Mouse (Mus musculus) liver, embryonic 13.5 days (tissue): Measurements from ENCODE around the gene Gpank1. TPM values are rescaled to one million over a fixed set of nuclear protein-coding genes. Genes with fewer than 3 reads are reported as not detected.

Source experiments
- ATAC-seq: fragments of 200-750 bp; cut with Nextera tagmentation; 2 replicates; pipeline ENCODE4 v1.8.0; 2017; ENCODE audit warnings: low read depth, mild to moderate bottlenecking, moderate number of reproducible peaks, moderate library complexity
- DNase-seq: peaks from one replicate; pipeline ENCODE4 v3.0.0; 2022
- H3K27ac ChIP-seq: fragments of 300-500 bp; sonication (generic); 2 replicates; pipeline ENCODE4 v1.5.1; 2015; ENCODE audit warnings: moderate library complexity, mild to moderate bottlenecking, inconsistent platforms
- H3K27me3 ChIP-seq: fragments of 300-500 bp; sonication (generic); 2 replicates; pipeline ENCODE4 v1.6.1; 2015; ENCODE audit warnings: mild to moderate bottlenecking, inconsistent platforms
- H3K36me3 ChIP-seq: fragments of 300-500 bp; sonication (generic); 2 replicates; pipeline ENCODE4 v1.6.1; 2015; ENCODE audit warnings: mild to moderate bottlenecking, inconsistent platforms
- H3K4me1 ChIP-seq: fragments of 300-500 bp; sonication (generic); replicated peaks from 2 replicates; pipeline ENCODE4 v1.6.1; 2015; ENCODE audit warnings: inconsistent platforms
- H3K4me2 ChIP-seq: fragments of 300-500 bp; sonication (generic); 2 replicates; pipeline ENCODE4 v1.6.1; 2015; ENCODE audit warnings: inconsistent platforms, mild to moderate bottlenecking, moderate library complexity
- H3K4me3 ChIP-seq: fragments of 300-500 bp; sonication (generic); replicated peaks from 2 replicates; pipeline ENCODE4 v1.5.1; 2015; ENCODE audit warnings: mild to moderate bottlenecking, inconsistent platforms
- H3K9ac ChIP-seq: fragments of 300-500 bp; sonication (generic); 2 replicates; pipeline ENCODE4 v1.6.1; 2015; ENCODE audit warnings: mild to moderate bottlenecking, inconsistent platforms
- H3K9me3 ChIP-seq: fragments of 300-500 bp; sonication (generic); replicated peaks from 2 replicates; pipeline ENCODE4 v1.6.1; 2016; ENCODE audit warnings: inconsistent platforms
- WGBS: fragments of 180-500 bp; shearing (Covaris S2); methylation state at CpG from one replicate; pipeline ENCODE4 v1.1.7; 2015; ENCODE audit not compliant: insufficient replicate concordance; 5-methylcytosine and 5-hydroxymethylcytosine counted together
- polyA plus RNA-seq: library from polyadenylated mRNA; unstranded; fragments of >200 nt; fragmentation: Nextera tagmentation; extraction: Ambion mirVana; gene quantifications from 2 replicates; pipeline ENCODE4 v1.2.1, GENCODE M21; 2015

The Gpank1 gene
- polyA plus RNA-seq, 1 experiment from 2014 or later: 14.1 TPM

DNA sequence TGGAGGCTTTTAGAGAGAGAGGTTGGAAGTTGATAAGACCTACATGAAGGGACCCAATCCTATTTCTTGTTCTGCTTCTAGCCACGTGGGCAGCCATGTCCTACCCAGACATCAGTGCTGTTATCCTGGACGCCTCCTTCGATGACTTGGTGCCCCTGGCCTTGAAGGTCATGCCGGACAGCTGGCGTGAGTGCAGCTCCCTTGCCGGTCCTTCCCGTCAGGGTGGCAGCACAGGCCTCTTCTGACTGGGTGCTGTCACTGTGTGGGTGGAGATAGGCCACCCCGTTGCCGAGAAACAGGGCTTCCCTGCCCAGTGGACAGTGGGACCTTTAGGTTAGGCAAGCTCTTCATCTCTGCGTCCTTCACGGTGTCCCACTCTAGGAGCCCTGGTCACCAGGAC, 20.1 kb upstream of the Gpank1 start:
- Histone ChIP-seq H3K4me2 (no peak overlapping the region), H3K36me3 (peaks cover 75% of the 10 kb centered on the region), H3K27ac (peak overlapping the region; percentile 1; the same call in 1 of the 2 replicates), H3K9ac (no peak overlapping the region), H3K4me3 (no peak overlapping the region), H3K4me1 (peaks cover 61% of the 10 kb centered on the region), H3K27me3 (no peaks in the 10 kb centered on the region), H3K9me3 (no peaks in the 10 kb centered on the region)
- 84% methylated on average over 11 of the region's 11 CpGs for WGBS
- ATAC-seq (no peak), DNase-seq (no peak)

DNA sequence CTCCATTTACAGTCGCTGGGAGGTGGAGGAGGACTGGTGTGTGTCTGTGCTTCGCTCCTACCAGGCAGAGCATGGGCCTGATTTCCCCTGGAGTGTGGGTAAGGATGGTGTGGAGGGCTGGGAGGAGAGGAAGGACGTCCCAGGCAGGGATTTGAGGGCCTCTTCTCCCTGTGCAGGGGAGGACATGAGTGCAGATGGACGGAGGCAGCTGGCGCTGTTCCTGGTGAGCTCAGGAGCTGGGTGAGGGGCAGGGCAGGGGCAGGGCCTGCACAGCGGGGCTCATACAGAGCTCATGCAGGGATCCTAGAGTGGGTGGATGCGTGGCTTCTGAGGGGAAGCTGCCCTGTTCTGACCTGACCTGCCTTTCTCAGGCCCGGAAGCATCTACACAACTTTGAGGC, 19.0 kb upstream of the Gpank1 start:
- Histone ChIP-seq H3K4me1 (peaks cover 64% of the 10 kb centered on the region), H3K4me3 (no peak overlapping the region), H3K4me2 (no peak overlapping the region), H3K36me3 (peaks cover 64% of the 10 kb centered on the region), H3K9me3 (no peaks in the 10 kb centered on the region), H3K27me3 (no peaks in the 10 kb centered on the region), H3K9ac (no peak overlapping the region), H3K27ac (peak overlapping the region; percentile 92)
- no peak for DNase-seq
- ATAC-seq: no peak
- 71% methylated on average over 8 of the region's 8 CpGs for WGBS

DNA sequence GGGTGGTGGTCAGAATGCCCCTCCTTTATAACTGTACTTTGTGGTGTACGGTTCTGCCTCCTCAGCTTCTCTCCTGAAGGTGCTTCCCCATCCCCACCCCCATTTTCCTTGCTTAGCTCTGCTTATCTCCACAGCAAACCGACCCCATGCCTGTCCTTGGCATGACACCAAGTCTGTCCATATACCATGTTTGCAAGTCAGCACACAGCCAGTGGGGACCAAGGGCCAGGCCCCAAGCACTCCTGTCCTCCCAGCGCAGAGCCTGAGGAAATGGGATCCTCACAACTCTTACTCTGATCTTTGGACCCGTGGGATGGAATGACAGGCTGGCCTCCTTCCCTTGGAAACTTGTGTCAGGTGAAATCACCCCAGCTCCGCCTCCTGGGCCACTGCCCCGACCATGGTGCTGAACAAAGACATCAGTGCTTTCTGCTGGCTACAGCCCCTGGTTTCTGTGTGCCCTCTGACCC, 18.0 kb upstream of the Gpank1 start:
- ATAC-seq: no peak
- Histone ChIP-seq H3K4me1 (peaks cover 64% of the 10 kb centered on the region), H3K36me3 (peaks cover 56% of the 10 kb centered on the region), H3K27me3 (no peaks in the 10 kb centered on the region), H3K9me3 (no peaks in the 10 kb centered on the region), H3K9ac (peak overlapping the region; percentile 67), H3K4me2 (no peak overlapping the region), H3K27ac (peak overlapping the region; percentile 92), H3K4me3 (no peak overlapping the region)
- 53% methylated on average over 6 of the region's 6 CpGs for WGBS
- no peak for DNase-seq

DNA sequence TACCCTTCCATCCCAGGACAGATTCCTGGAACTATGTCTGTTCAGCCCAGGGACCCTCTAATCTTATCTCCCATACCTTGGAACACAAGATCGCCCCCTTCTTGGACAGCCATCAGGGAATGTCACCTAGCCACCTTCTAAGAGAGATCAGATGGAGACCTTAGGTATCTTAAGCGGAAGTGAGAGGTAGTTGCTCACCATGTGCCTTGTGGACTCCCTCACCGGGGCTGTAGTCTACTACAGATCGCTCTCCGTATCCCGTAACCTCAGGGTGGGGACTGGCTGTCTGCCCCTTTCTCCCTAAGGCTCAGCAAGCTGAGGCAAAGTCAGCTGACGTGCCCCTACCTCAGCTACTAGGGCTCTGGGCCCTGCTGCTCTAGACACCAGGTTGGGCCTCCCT, 17.2 kb upstream of the Gpank1 start:
- Histone ChIP-seq H3K27ac (peak overlapping the region; percentile 92), H3K9ac (peak overlapping the region; percentile 67), H3K9me3 (no peaks in the 10 kb centered on the region), H3K4me2 (peak overlapping the region; percentile 48), H3K4me1 (peaks cover 64% of the 10 kb centered on the region), H3K27me3 (no peaks in the 10 kb centered on the region), H3K36me3 (peaks cover 48% of the 10 kb centered on the region), H3K4me3 (peak overlapping the region; percentile 7)
- DNase-seq (no peak), ATAC-seq (no peak)
- 65% methylated on average over 7 of the region's 7 CpGs for WGBS

DNA sequence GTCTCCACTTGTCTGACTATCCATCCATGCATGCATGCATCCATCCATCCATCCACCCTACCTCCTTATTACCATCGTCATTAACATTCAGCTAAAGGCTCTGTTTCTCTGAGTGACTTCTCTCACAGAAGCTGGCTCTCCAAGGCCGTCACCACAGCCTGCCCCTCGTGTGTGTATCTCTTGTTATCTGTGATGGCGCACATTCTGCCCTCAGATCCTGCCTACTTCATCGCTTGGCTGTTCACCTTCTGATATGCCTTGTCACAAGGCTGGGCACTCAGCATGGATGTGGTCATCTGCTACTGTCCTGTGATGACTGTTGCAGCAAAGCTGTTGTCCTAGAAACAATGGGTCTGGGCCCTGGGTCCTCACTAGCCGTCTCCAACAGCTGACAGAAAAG, 16.5 kb upstream of the Gpank1 start:
- ATAC-seq (peak; percentile 89), DNase-seq (peak; percentile 76)
- peak overlapping the region; percentile 48 for H3K4me2 ChIP-seq
- 20% methylated on average over 6 of the region's 6 CpGs for WGBS
- H3K4me1 ChIP-seq: peaks cover 64% of the 10 kb centered on the region
- peak overlapping the region; percentile 7; the same call in 1 of the 2 replicates for H3K4me3 ChIP-seq
- H3K9me3 ChIP-seq: no peaks in the 10 kb centered on the region
- peak overlapping the region; percentile 92 for H3K27ac ChIP-seq
- H3K27me3 ChIP-seq: no peaks in the 10 kb centered on the region
- H3K36me3 ChIP-seq: peaks cover 41% of the 10 kb centered on the region
- H3K9ac ChIP-seq: peak overlapping the region; percentile 67

DNA sequence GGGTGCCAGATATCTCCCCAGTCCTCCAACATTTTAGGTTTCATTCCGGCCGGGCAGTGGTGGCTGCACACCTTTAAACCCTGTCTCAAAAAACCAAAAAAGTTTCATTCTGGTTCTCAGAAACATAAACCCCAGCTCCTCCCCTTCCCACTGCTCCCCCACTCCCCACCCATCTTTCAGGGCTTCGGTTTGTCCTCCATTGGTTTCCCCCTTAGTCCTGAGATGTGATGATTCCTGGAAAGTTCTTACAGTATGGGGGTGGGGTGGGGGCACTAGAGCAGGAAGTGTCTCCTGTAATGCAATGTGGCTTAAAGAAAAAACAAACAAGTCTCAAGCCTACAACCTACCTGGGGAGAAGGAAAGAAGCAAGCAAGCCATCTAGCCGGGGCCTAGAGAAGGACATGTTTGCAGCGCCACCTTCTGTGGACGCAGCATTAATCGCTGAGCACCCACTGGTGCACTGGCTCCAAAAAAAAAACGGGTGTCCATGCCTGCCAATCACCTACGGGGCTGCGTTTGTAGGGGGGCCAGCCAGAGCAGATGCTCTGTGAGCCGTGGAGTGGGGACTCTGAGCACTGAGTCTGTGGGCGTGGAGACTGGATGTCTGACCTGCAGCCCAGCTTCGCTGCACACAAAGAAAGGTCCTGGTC, 15.4 kb upstream of the Gpank1 start:
- Histone ChIP-seq H3K4me1 (peaks cover 54% of the 10 kb centered on the region), H3K4me2 (peak overlapping the region; percentile 18), H3K36me3 (peaks cover 30% of the 10 kb centered on the region), H3K27me3 (no peaks in the 10 kb centered on the region), H3K9me3 (no peaks in the 10 kb centered on the region), H3K4me3 (no peak overlapping the region), H3K9ac (peak overlapping the region; percentile 67), H3K27ac (peak overlapping the region; percentile 92)
- WGBS: 26% methylated on average over 13 of the region's 13 CpGs
- DNase-seq (peak; percentile 40), ATAC-seq (no peak; the same call in 1 of the 2 replicates)

DNA sequence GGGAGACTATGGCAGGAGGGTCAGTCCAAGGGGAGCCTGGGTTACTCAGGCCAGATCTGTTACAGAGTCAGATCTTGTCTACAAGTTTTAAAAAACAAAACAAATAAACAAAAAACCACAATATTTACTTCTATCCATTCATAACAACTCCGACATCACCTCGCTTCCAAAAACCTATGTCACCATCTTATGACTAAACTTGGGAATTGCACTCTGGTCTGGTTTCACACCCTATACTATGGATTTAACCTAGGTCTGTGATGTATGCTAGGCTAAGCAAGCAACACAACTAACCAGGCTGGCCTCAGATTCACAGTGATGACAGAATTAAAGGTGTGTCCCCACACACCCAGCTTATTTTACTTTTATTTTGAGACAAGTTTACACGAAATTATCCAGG, 14.7 kb upstream of the Gpank1 start:
- ATAC-seq (no peak), DNase-seq (no peak)
- H3K4me2 ChIP-seq: no peak overlapping the region
- H3K4me3 ChIP-seq: no peak overlapping the region
- H3K4me1 ChIP-seq: peaks cover 49% of the 10 kb centered on the region
- no peaks in the 10 kb centered on the region for H3K9me3 ChIP-seq
- H3K27me3 ChIP-seq: no peaks in the 10 kb centered on the region
- WGBS: 53% methylated on average over 3 of the region's 3 CpGs
- no peak overlapping the region for H3K27ac ChIP-seq
- H3K9ac ChIP-seq: peak overlapping the region; percentile 67; the same call in 1 of the 2 replicates
- peaks cover 23% of the 10 kb centered on the region for H3K36me3 ChIP-seq

DNA sequence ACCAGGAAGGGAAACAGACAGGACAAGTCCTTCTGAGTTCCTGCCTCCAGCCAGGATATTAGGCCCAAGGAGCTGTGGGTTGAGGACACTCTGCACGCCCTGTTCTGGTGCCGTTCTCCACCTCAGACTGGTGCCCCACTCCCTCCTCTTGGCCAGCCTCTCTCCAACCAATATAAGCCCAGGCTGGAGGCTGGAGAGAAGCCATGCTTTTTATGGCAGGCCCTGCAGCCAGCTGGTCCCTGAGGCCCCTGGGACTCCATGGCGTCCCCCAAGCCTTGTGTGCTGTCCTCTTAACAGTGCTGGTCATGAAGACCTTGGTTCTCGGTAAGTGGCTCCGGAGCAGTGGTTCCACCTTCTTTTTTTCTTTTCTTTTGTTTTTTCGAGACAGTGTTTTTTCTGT, 13.2 kb upstream of the Gpank1 start, which contains the start of gene Ly6g5c:
Ly6g5c (plus strand) TSS at position 183 of the 400 bp plus-strand sequence.
- Histone ChIP-seq H3K27ac (no peak within 1 kb of the TSS), H3K9ac (no peak within 1 kb of the TSS), H3K4me3 (no peak within 1 kb of the TSS), H3K9me3 (no peaks in the 10 kb centered on the region), H3K4me2 (no peak within 1 kb of the TSS), H3K4me1 (peaks cover 33% of the 10 kb centered on the region), H3K36me3 (peaks cover 8% of the 10 kb centered on the region), H3K27me3 (no peaks in the 10 kb centered on the region)
- WGBS: 78% methylated on average over 6 of the region's 6 CpGs
- DNase-seq (no peak), ATAC-seq (no peak)

DNA sequence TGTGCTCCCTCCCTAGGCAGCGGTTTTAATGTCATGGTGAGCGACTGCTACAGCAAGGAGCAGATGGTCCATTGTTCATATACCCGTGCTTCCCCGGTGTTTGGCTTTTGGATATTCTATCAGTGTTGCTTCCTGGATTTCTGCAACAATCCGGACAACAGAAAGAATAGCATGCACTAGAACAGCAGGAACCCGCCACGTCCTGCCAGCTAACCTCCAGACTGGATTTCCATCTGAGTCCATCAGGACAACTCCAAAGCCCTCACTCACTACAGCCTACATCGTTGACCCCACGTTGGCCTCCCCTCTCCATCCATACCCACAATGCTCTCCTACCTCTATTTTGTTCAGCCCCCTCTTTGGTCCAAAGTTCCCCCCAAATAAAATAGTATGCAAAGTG, 9.5 kb upstream of the Gpank1 start:
- WGBS: 71% methylated on average over 9 of the region's 9 CpGs
- Histone ChIP-seq H3K4me3 (no peak overlapping the region), H3K27me3 (no peaks in the 10 kb centered on the region), H3K9ac (no peak overlapping the region), H3K27ac (no peak overlapping the region), H3K4me1 (0 out of 2 replicates have a peak, but pooled peaks cover 4% of the 10 kb centered on the region), H3K36me3 (peaks cover 30% of the 10 kb centered on the region), H3K9me3 (no peaks in the 10 kb centered on the region), H3K4me2 (no peak overlapping the region)
- no peak for DNase-seq
- ATAC-seq: no peak

DNA sequence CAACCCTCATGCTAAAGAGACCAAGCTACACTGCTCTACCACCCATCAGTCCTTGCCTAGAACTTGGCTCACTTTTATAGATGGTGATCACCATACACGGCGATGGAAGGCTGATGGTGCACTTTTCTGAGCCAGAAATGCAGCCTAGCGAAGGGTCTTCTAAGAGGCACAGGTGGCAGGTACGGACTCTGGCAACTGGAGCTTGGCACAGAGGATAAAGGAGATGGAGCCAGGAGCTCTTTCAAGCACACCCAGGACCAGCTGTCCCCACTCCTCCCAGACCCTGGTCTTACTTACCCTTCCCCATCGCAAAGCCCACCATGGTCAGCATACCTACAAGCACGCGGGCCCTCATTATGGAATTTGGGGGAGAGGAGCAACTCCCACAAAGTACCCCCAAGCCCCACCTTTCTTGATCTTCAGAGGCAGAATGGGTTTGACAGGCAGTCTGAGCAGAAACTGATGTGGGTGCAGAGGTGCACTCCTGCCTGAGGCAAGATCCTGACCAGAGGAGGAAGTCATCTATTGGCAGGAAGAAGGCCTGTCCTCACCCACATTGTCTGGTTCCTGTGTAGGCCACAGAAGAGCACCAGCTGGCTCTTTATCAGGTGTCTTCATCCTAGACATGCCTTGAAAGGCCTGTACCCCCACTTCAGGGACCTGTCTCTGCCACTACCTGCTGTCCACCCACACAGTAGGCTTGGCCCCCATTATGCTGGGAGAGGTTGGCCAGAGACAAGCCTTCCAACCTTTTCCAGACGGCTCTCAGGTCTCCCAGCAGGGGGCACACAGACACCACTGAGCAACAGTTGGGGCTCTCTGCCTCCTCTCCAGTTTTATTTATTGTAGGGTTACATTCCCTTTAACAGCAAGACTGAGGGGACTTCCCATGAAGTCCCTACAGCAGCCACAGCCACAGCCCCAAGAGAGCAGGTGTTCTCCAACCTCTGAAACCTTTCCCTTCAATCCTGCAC, 5.9 kb upstream of the Gpank1 start, which contains the start of gene Ly6g5b:
Ly6g5b (minus strand) TSS at position 383 of the 974 bp plus-strand sequence.
- H3K9ac ChIP-seq: no peak within 1 kb of the TSS
- peaks cover 57% of the 10 kb centered on the region for H3K36me3 ChIP-seq
- no peak within 1 kb of the TSS; the same call in 1 of the 2 replicates for H3K27ac ChIP-seq
- no peak for DNase-seq
- ATAC-seq: no peak
- no peaks in the 10 kb centered on the region for H3K27me3 ChIP-seq
- WGBS: 77% methylated on average over 8 of the region's 8 CpGs
- no peaks in the 10 kb centered on the region for H3K9me3 ChIP-seq
- no peak within 1 kb of the TSS for H3K4me2 ChIP-seq
- no peak within 1 kb of the TSS for H3K4me3 ChIP-seq
- peaks cover 21% of the 10 kb centered on the region for H3K4me1 ChIP-seq

DNA sequence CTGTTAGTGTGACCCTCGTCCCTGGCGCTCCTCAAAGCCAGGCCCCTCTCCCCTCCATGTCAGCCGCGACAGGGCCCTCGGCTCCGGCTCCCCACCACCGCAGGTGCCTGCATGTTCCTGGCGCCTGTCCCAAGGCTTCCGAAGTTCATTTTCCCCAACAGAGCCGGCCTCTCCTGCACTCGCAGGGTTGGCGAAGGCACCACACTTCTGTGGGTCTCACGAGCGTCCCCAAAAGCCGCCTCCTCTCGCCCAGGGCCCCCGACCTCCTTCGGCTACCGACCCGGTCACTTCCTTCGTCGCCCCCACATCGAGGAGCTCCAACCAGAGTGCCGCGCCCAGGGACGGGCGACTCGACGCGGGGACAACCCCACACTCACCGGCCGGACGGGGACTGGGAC, 511 bp upstream of the Gpank1 start:
- peak overlapping the region; percentile 97 for H3K4me2 ChIP-seq
- H3K4me3 ChIP-seq: peak overlapping the region; percentile 96
- peaks cover 57% of the 10 kb centered on the region for H3K36me3 ChIP-seq
- H3K9me3 ChIP-seq: no peaks in the 10 kb centered on the region
- WGBS: under 1% methylated on average over 33 of the region's 33 CpGs
- DNase-seq (no peak), ATAC-seq (peak; percentile 3; the same call in 1 of the 2 replicates)
- H3K4me1 ChIP-seq: peaks cover 49% of the 10 kb centered on the region
- H3K27me3 ChIP-seq: no peaks in the 10 kb centered on the region
- H3K27ac ChIP-seq: peak overlapping the region; percentile 84
- peak overlapping the region; percentile 97 for H3K9ac ChIP-seq
